Mouse (Mus musculus): ENCODE data around the gene Msx2. TPM values are rescaled to one million over a fixed set of nuclear protein-coding genes. Genes with fewer than 3 reads are reported as not detected.

Msx2 gene
- polyA plus RNA-seq (2016; fragmentation: Nextera tagmentation; extraction: Ambion mirVana), result 23.7 and 36.4 TPM in 2 replicates

GRCm38 (mm10) chr13:53472614-53473124 is at the start of gene Msx2:
Msx2 (minus strand) TSS chr13:53473074.
- Histone ChIP-seq H3K27ac (replicated peaks) (peak within 1 kb of the TSS; percentile 27; the same call in 1 of the 2 replicates), H3K27me3 (peaks cover 98% of the 10 kb centered on the region), H3K36me3 (no peaks in the 10 kb centered on the region), H3K4me3 (peak within 1 kb of the TSS; percentile 50), H3K9ac (replicated peaks) (peak within 1 kb of the TSS; percentile 38), H3K9me3 (no peaks in the 10 kb centered on the region), H3K4me1 (peaks cover 27% of the 10 kb centered on the region), H3K4me2 (replicated peaks) (peak within 1 kb of the TSS; percentile 60)
- peak; percentile 89 for ATAC-seq (ENCODE audit: low FRiP score, low read depth)
- under 1% methylated on average over 38 of the region's 38 CpGs for WGBS

- H3K4me1 ChIP-seq, result peaks cover 15% of the 10 kb centered on the region
- WGBS, result 69% methylated on average over 3 of the region's 3 CpGs
- peaks cover 14% of the 10 kb centered on the region for H3K27me3 ChIP-seq
- no peak overlapping the region for H3K27ac ChIP-seq (replicated peaks)
- H3K9ac ChIP-seq (replicated peaks), result no peak overlapping the region
- 0 out of 2 replicates have a peak, but pooled peaks cover 1% of the 10 kb centered on the region for H3K9me3 ChIP-seq
- no peak overlapping the region for H3K4me3 ChIP-seq
- H3K36me3 ChIP-seq, result no peaks in the 10 kb centered on the region
- ATAC-seq (ENCODE audit: low FRiP score, low read depth), result no peak
- H3K4me2 ChIP-seq (replicated peaks), result no peak overlapping the region
These were observed 48.6 kb upstream of the Msx2 start for GRCm38 (mm10) chr13:53521468-53521867.

GRCm38 (mm10) chr13:53520343-53520937 is 47.6 kb upstream of the Msx2 start:
- no peak overlapping the region for H3K27ac ChIP-seq (replicated peaks)
- H3K4me1 ChIP-seq, result peaks cover 15% of the 10 kb centered on the region
- H3K9ac ChIP-seq (replicated peaks), result no peak overlapping the region
- no peaks in the 10 kb centered on the region for H3K36me3 ChIP-seq
- H3K4me2 ChIP-seq (replicated peaks), result no peak overlapping the region
- 43% methylated on average over 12 of the region's 12 CpGs for WGBS
- 0 out of 2 replicates have a peak, but pooled peaks cover 5% of the 10 kb centered on the region for H3K9me3 ChIP-seq
- no peak for ATAC-seq (ENCODE audit: low FRiP score, low read depth)
- H3K27me3 ChIP-seq, result peaks cover 9% of the 10 kb centered on the region; the same call in 1 of the 2 replicates
- no peak overlapping the region for H3K4me3 ChIP-seq

DNA sequence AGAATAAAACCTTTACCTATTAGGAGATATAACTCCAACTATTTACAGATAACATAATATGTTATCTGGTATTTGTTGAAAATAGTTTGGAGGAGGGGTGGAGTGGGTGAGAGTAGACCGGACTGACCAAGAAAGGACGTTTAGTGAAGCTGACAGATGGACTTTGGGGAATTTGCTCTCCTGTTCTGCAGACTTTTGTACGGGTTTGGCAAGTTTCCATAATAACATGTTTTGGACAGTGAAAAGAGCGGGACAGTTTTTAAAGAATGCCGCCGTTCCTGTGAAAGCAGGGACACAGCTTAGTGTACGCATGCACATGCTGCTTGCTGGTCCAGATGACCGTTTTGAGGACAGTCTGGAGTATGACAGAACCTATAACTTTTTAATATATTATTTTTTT is 46.9 kb upstream of the Msx2 start:
- 83% methylated on average over 8 of the region's 8 CpGs for WGBS

GRCm38 (mm10) chr13:53518306-53518705 is 45.4 kb upstream of the Msx2 start:
- WGBS, result 75% methylated on average over 4 of the region's 4 CpGs

More for the DNA sequence above, 46.9 kb upstream of the Msx2 start:
- ATAC-seq (ENCODE audit: low FRiP score, low read depth), result no peak
- 0 out of 2 replicates have a peak, but pooled peaks cover 5% of the 10 kb centered on the region for H3K9me3 ChIP-seq
- peaks cover 15% of the 10 kb centered on the region for H3K4me1 ChIP-seq
- no peak overlapping the region for H3K4me2 ChIP-seq (replicated peaks)
- no peak overlapping the region for H3K27ac ChIP-seq (replicated peaks)
- no peak overlapping the region for H3K4me3 ChIP-seq
- H3K27me3 ChIP-seq, result peaks cover 9% of the 10 kb centered on the region; the same call in 1 of the 2 replicates
- H3K36me3 ChIP-seq, result no peaks in the 10 kb centered on the region
- H3K9ac ChIP-seq (replicated peaks), result no peak overlapping the region

GRCm38 (mm10) chr13:53514574-53514973 is 41.7 kb upstream of the Msx2 start:
- H3K4me2 ChIP-seq (replicated peaks), result no peak overlapping the region
- H3K9ac ChIP-seq (replicated peaks), result no peak overlapping the region
- H3K9me3 ChIP-seq, result 0 out of 2 replicates have a peak, but pooled peaks cover 8% of the 10 kb centered on the region
- no peak overlapping the region for H3K27ac ChIP-seq (replicated peaks)
- H3K27me3 ChIP-seq, result no peaks in the 10 kb centered on the region
- no peaks in the 10 kb centered on the region for H3K36me3 ChIP-seq
- H3K4me3 ChIP-seq, result no peak overlapping the region
- H3K4me1 ChIP-seq, result no peaks in the 10 kb centered on the region
- ATAC-seq (ENCODE audit: low FRiP score, low read depth), result no peak

More at GRCm38 (mm10) chr13:53518306-53518705, 45.4 kb upstream of the Msx2 start:
- H3K9me3 ChIP-seq, result 0 out of 2 replicates have a peak, but pooled peaks cover 5% of the 10 kb centered on the region
- H3K4me3 ChIP-seq, result no peak overlapping the region
- ATAC-seq (ENCODE audit: low FRiP score, low read depth), result no peak
- H3K9ac ChIP-seq (replicated peaks), result no peak overlapping the region
- H3K4me2 ChIP-seq (replicated peaks), result no peak overlapping the region
- H3K36me3 ChIP-seq, result no peaks in the 10 kb centered on the region
- peaks cover 15% of the 10 kb centered on the region for H3K4me1 ChIP-seq
- no peak overlapping the region for H3K27ac ChIP-seq (replicated peaks)
- peaks cover 4% of the 10 kb centered on the region; the same call in 1 of the 2 replicates for H3K27me3 ChIP-seq

- H3K27me3 ChIP-seq, result peaks cover 16% of the 10 kb centered on the region
- ATAC-seq (ENCODE audit: low FRiP score, low read depth), result no peak
- H3K4me3 ChIP-seq, result no peak overlapping the region
- no peaks in the 10 kb centered on the region for H3K4me1 ChIP-seq
- H3K4me2 ChIP-seq (replicated peaks), result no peak overlapping the region
- no peak overlapping the region for H3K9ac ChIP-seq (replicated peaks)
- 0 out of 2 replicates have a peak, but pooled peaks cover 6% of the 10 kb centered on the region for H3K9me3 ChIP-seq
- 76% methylated on average over 2 of the region's 2 CpGs for WGBS
- H3K27ac ChIP-seq (replicated peaks), result no peak overlapping the region
- H3K36me3 ChIP-seq, result no peaks in the 10 kb centered on the region
These were observed 38.5 kb upstream of the Msx2 start for GRCm38 (mm10) chr13:53511366-53511765.

- 28% methylated on average over 6 of the region's 6 CpGs for WGBS
- Histone ChIP-seq H3K36me3 (no peaks in the 10 kb centered on the region), H3K9ac (replicated peaks) (no peak overlapping the region)
These were observed 29.5 kb upstream of the Msx2 start for GRCm38 (mm10) chr13:53502406-53502805.

GRCm38 (mm10) chr13:53501561-53502253 is 28.8 kb upstream of the Msx2 start:
- 7% methylated on average over 10 of the region's 10 CpGs for WGBS
- Histone ChIP-seq H3K36me3 (no peaks in the 10 kb centered on the region), H3K9me3 (no peaks in the 10 kb centered on the region), H3K4me2 (replicated peaks) (peak overlapping the region; percentile 31; the same call in 1 of the 2 replicates), H3K9ac (replicated peaks) (no peak overlapping the region), H3K4me3 (no peak overlapping the region), H3K27ac (replicated peaks) (no peak overlapping the region), H3K27me3 (peaks cover 72% of the 10 kb centered on the region), H3K4me1 (peaks cover 19% of the 10 kb centered on the region)
- no peak for ATAC-seq (ENCODE audit: low FRiP score, low read depth)

More at GRCm38 (mm10) chr13:53502406-53502805, 29.5 kb upstream of the Msx2 start:
- H3K27me3 ChIP-seq, result peaks cover 72% of the 10 kb centered on the region
- no peak overlapping the region for H3K27ac ChIP-seq (replicated peaks)
- peaks cover 19% of the 10 kb centered on the region for H3K4me1 ChIP-seq
- H3K9me3 ChIP-seq, result no peaks in the 10 kb centered on the region
- no peak overlapping the region for H3K4me2 ChIP-seq (replicated peaks)
- ATAC-seq (ENCODE audit: low FRiP score, low read depth), result no peak
- H3K4me3 ChIP-seq, result no peak overlapping the region

DNA sequence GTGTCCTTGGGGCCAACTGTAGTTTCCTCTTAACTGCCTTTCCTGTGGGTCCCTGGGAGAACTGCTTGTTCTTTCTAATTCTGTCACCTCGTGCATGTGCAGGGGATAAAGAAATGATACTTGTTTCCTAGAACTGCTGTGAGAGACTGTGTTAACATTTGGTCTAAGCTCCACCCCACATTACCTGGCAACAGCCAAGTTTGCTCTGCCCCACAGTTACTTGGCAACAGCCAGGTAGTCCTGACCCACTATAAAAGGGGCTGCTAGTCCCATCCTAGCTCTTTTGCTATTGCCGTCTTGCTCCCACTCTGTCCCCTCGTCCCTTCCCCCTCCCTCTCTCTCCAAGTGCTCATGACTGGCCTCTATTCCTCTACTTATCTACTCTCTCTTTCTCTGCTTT is 28.2 kb upstream of the Msx2 start:
- Histone ChIP-seq H3K9me3 (no peaks in the 10 kb centered on the region), H3K36me3 (no peaks in the 10 kb centered on the region), H3K4me3 (no peak overlapping the region), H3K9ac (replicated peaks) (no peak overlapping the region), H3K27ac (replicated peaks) (no peak overlapping the region), H3K4me2 (replicated peaks) (peak overlapping the region; percentile 31; the same call in 1 of the 2 replicates), H3K4me1 (peaks cover 19% of the 10 kb centered on the region), H3K27me3 (peaks cover 69% of the 10 kb centered on the region)
- 27% methylated on average over 3 of the region's 3 CpGs for WGBS
- ATAC-seq (ENCODE audit: low FRiP score, low read depth), result no peak

DNA sequence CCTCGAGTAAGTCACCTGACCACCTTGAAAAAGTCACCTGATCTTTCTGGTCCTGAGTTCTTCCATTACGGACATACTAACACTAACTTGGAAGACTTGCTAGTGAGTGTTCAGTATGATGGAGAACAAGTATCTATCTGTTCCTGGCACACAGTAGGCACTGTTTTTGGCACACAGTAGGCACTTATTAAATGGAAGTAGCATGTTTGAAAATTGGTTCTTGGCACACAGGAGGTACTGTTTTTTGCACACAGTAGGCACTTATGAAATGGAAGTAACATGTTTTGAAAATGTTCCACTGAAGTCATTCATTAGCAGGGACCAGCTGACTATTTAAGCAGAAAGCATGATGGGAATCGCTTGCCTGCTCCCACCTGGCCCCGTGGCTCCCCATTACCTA is 13.6 kb upstream of the Msx2 start:
- Histone ChIP-seq H3K4me2 (replicated peaks) (no peak overlapping the region), H3K9ac (replicated peaks) (no peak overlapping the region), H3K4me1 (no peaks in the 10 kb centered on the region), H3K9me3 (no peaks in the 10 kb centered on the region), H3K4me3 (no peak overlapping the region), H3K36me3 (no peaks in the 10 kb centered on the region), H3K27ac (replicated peaks) (no peak overlapping the region), H3K27me3 (peaks cover 45% of the 10 kb centered on the region)
- WGBS, result 75% methylated on average over 4 of the region's 4 CpGs
- ATAC-seq (ENCODE audit: low FRiP score, low read depth), result no peak

DNA sequence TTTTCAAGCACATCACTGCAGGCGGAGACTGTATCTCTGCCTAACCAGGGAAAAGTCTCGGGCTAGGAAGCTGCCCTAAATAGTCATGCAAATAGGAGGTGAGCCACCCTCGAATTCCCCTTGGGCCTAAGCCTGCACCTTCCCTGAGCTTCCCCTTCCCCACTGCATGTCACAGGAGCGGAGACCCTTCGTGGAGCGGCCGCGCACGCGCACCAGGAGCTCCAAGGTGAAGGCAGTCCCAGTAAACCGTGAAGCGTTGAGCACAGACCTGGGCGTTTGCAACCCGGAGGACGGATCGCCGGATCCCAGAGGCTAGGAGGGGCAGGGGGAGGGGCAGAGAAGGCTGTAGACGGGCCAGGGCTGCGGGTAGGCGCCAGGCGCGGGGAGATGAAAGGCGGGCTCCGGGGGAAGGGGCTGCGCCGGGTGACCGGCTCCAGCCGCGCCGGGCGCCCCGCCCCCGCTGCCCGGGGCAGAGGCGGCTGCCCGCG is 2.9 kb upstream of the Msx2 start:
- Histone ChIP-seq H3K9ac (replicated peaks) (peak overlapping the region; percentile 52), H3K36me3 (no peaks in the 10 kb centered on the region), H3K9me3 (no peaks in the 10 kb centered on the region), H3K27me3 (peaks cover 88% of the 10 kb centered on the region), H3K4me1 (peaks cover 22% of the 10 kb centered on the region), H3K4me2 (replicated peaks) (peak overlapping the region; percentile 84), H3K27ac (replicated peaks) (no peak overlapping the region), H3K4me3 (peak overlapping the region; percentile 51)
- peak; percentile 79 for ATAC-seq (ENCODE audit: low FRiP score, low read depth)
- under 1% methylated on average over 32 of the region's 37 CpGs for WGBS

Measured in midbrain, embryonic 12.5 days (tissue).